Mouse (Mus musculus) intestine, embryonic 14.5 days (tissue): ENCODE measurements around the gene Cx3cl1. TPM values are rescaled to one million over a fixed set of nuclear protein-coding genes. Genes with fewer than 3 reads are reported as not detected.

Source experiments
- ATAC-seq: fragments of 200-750 bp; cut with Nextera tagmentation; replicated peaks from 2 replicates; pipeline ENCODE4 v1.8.0; 2017; ENCODE audit warnings: low read depth, moderate number of reproducible peaks, moderate TSS enrichment, moderate library complexity; ENCODE audit not compliant: low FRiP score, low TSS enrichment
- DNase-seq: peaks from one replicate; pipeline ENCODE4 v3.0.0-alpha.2; 2018; ENCODE audit warnings: low spot score
- H3K27ac ChIP-seq: fragments of 300-500 bp; sonication (generic); 2 replicates; pipeline ENCODE4 v1.5.1; 2014; ENCODE audit warnings: low read depth, mild to moderate bottlenecking, control low read depth
- H3K27me3 ChIP-seq: fragments of 300-500 bp; sonication (generic); replicated peaks from 2 replicates; pipeline ENCODE4 v1.6.1; 2014; ENCODE audit warnings: low read length, control low read depth; ENCODE audit not compliant: control insufficient read depth, insufficient read depth
- H3K36me3 ChIP-seq: fragments of 300-500 bp; sonication (generic); 2 replicates; pipeline ENCODE4 v1.6.1; 2014; ENCODE audit warnings: low read length, control low read depth; ENCODE audit not compliant: control insufficient read depth, insufficient read depth
- H3K4me1 ChIP-seq: fragments of 300-500 bp; sonication (generic); replicated peaks from 2 replicates; pipeline ENCODE4 v1.6.1; 2014; ENCODE audit warnings: low read length, control low read depth, mixed read lengths; ENCODE audit not compliant: control insufficient read depth, insufficient read depth
- H3K4me2 ChIP-seq: fragments of 300-500 bp; sonication (generic); 2 replicates; pipeline ENCODE4 v1.6.1; 2014; ENCODE audit warnings: low read length
- H3K4me3 ChIP-seq: fragments of 300-500 bp; sonication (generic); 2 replicates; pipeline ENCODE4 v1.5.1; 2014; ENCODE audit warnings: low read depth, low read length, control low read depth, mixed read lengths
- H3K9ac ChIP-seq: fragments of 300-500 bp; sonication (generic); 2 replicates; pipeline ENCODE4 v1.6.1; 2014; ENCODE audit warnings: mild to moderate bottlenecking, low read length
- H3K9me3 ChIP-seq: fragments of 300-500 bp; sonication (generic); 2 replicates; pipeline ENCODE4 v1.6.1; 2016; ENCODE audit warnings: low read length, control low read depth; ENCODE audit not compliant: control insufficient read depth
- WGBS: fragments of 180-500 bp; shearing (Covaris S2); extraction: QIAGEN DNeasy Blood & Tissue Kit; methylation state at CpG from one replicate; pipeline ENCODE4 v1.1.7; 2014; 5-methylcytosine and 5-hydroxymethylcytosine counted together
- polyA plus RNA-seq: library from polyadenylated mRNA; unstranded; fragments of >200 nt; fragmentation: Nextera tagmentation; extraction: Ambion mirVana; gene quantifications from 2 replicates; pipeline ENCODE4 v1.2.1, GENCODE M21; 2014

Cx3cl1 gene
- polyA plus RNA-seq, 1 experiment from 2014 or later: 10.8 TPM

DNA sequence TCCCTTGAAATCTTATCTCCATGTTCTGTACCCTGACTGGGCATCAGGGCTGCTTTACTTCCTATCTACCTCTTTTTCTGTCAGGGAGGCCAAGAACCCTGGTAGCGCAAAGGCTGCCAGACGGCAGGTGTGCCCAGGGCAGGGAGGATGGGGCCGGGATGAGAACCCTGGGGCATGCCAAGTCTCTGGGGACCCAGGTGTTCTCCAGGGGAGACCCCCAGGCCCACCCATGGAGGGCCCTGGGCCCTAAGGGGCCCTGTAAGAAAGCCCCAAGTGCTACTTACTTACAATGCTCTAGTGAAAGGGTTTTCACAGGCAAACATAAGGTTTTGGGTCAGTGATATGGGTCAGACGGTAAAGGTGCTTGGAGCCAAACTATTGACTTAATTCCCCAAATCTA, 30.1 kb upstream of the Cx3cl1 start:
- no peak for ATAC-seq
- H3K36me3 ChIP-seq: no peaks in the 10 kb centered on the region

DNA sequence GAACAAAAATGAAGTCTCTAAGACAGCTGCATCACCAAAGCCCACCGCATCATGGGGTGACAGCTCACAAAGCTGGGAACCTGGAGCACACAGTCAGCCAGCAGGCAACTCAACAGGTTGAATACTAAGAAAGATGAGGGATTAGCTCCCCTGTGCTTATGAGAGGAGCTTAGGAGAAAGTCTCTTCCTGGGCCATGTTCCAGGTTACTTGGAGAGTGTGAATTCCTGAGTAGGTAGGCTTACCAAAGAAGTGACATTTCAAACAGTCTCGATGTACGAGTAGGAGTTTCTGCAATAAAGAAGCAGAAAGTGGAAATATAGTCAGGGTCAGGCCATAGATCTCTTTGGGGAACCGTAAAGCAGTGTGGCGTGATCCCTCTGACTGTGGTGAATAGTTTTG, 27.3 kb upstream of the Cx3cl1 start:
- Histone ChIP-seq H3K4me2 (no peak overlapping the region), H3K36me3 (no peaks in the 10 kb centered on the region), H3K27ac (no peak overlapping the region), H3K27me3 (no peaks in the 10 kb centered on the region), H3K4me1 (no peaks in the 10 kb centered on the region), H3K4me3 (no peak overlapping the region), H3K9ac (no peak overlapping the region), H3K9me3 (peaks cover 4% of the 10 kb centered on the region; the same call in 1 of the 2 replicates)
- no peak for ATAC-seq
- no peak for DNase-seq
- WGBS: 78% methylated on average over 5 of the region's 5 CpGs

More for the DNA sequence above, 30.1 kb upstream of the Cx3cl1 start:
- Histone ChIP-seq H3K9me3 (peaks cover 4% of the 10 kb centered on the region; the same call in 1 of the 2 replicates), H3K4me2 (no peak overlapping the region), H3K9ac (no peak overlapping the region), H3K4me1 (no peaks in the 10 kb centered on the region), H3K27ac (no peak overlapping the region), H3K27me3 (no peaks in the 10 kb centered on the region), H3K4me3 (no peak overlapping the region)
- WGBS: 88% methylated on average over 4 of the region's 4 CpGs
- peak; percentile 25 for DNase-seq

- Histone ChIP-seq H3K27me3 (no peaks in the 10 kb centered on the region), H3K4me2 (no peak overlapping the region), H3K27ac (no peak overlapping the region), H3K4me3 (no peak overlapping the region), H3K9me3 (peaks cover 4% of the 10 kb centered on the region; the same call in 1 of the 2 replicates), H3K36me3 (no peaks in the 10 kb centered on the region), H3K4me1 (no peaks in the 10 kb centered on the region), H3K9ac (no peak overlapping the region)
- 81% methylated on average over 9 of the region's 9 CpGs for WGBS
- ATAC-seq (no peak), DNase-seq (no peak)
Measured at GRCm38 (mm10) chr8:94744972-94745371, 26.8 kb upstream of the Cx3cl1 start.

GRCm38 (mm10) chr8:94745476-94746184, 26.2 kb upstream of the Cx3cl1 start, which contains the start of gene Ccl22:
Gene Ccl22, plus strand, starts transcription at chr8:94745590.
- ATAC-seq (no peak), DNase-seq (no peak)
- no peak within 1 kb of the TSS for H3K9ac ChIP-seq
- WGBS: 88% methylated on average over 7 of the region's 7 CpGs
- H3K4me3 ChIP-seq: no peak within 1 kb of the TSS
- H3K27me3 ChIP-seq: no peaks in the 10 kb centered on the region
- H3K27ac ChIP-seq: no peak within 1 kb of the TSS
- H3K4me2 ChIP-seq: no peak within 1 kb of the TSS
- no peaks in the 10 kb centered on the region for H3K36me3 ChIP-seq
- H3K9me3 ChIP-seq: peaks cover 2% of the 10 kb centered on the region; the same call in 1 of the 2 replicates
- no peaks in the 10 kb centered on the region for H3K4me1 ChIP-seq

DNA sequence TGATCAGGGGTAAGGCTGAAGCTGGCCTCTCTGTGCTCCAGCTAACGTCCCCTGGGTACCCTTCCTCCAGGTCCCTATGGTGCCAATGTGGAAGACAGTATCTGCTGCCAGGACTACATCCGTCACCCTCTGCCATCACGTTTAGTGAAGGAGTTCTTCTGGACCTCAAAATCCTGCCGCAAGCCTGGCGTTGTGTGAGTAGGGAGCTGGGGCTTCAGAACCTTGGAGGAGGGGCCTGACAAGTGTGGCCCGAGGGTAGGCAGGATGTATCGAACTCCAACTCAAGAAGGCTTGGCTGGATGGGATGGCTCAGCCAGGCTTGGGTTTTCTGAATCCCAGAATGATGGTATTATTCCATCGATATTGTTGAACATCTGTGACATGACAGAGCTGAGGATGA, 25.0 kb upstream of the Cx3cl1 start:
- ATAC-seq (no peak), DNase-seq (no peak)
- Histone ChIP-seq H3K4me1 (no peaks in the 10 kb centered on the region), H3K4me2 (no peak overlapping the region), H3K9me3 (no peaks in the 10 kb centered on the region), H3K9ac (no peak overlapping the region), H3K27ac (no peak overlapping the region), H3K27me3 (no peaks in the 10 kb centered on the region), H3K36me3 (no peaks in the 10 kb centered on the region), H3K4me3 (no peak overlapping the region)
- 83% methylated on average over 8 of the region's 8 CpGs for WGBS

DNA sequence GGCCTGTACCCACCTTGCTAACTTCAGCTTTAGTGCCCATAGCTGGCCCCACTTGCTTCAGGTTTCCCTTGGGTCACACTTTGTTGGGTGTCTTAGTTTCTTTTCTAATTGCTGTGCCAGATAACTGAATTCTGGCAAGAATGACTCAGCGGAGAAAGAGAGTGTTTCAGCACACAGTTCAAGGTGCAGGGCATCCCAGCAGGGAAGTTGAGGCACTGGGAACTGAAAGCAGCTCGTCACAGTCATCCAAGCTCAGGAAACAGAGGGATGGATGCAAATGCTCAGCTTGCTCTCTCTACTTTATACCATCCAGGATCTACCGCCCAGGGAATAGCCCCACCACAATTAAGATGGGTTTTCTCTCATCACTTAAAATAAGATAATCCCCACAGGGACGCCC, 23.4 kb upstream of the Cx3cl1 start:
- no peaks in the 10 kb centered on the region for H3K36me3 ChIP-seq

GRCm38 (mm10) chr8:94749942-94750341, 21.9 kb upstream of the Cx3cl1 start:
- Histone ChIP-seq H3K27me3 (no peaks in the 10 kb centered on the region), H3K4me3 (no peak overlapping the region), H3K4me1 (no peaks in the 10 kb centered on the region), H3K4me2 (no peak overlapping the region), H3K36me3 (no peaks in the 10 kb centered on the region), H3K27ac (no peak overlapping the region), H3K9ac (no peak overlapping the region), H3K9me3 (no peaks in the 10 kb centered on the region)
- ATAC-seq: no peak
- 81% methylated on average over 3 of the region's 3 CpGs for WGBS
- DNase-seq: no peak

More for the DNA sequence above, 23.4 kb upstream of the Cx3cl1 start:
- H3K27me3 ChIP-seq: no peaks in the 10 kb centered on the region
- no peak for DNase-seq
- no peak overlapping the region for H3K27ac ChIP-seq
- H3K4me2 ChIP-seq: no peak overlapping the region
- no peak for ATAC-seq
- WGBS: 65% methylated on average over 4 of the region's 4 CpGs
- H3K4me3 ChIP-seq: no peak overlapping the region
- no peaks in the 10 kb centered on the region for H3K9me3 ChIP-seq
- H3K9ac ChIP-seq: no peak overlapping the region
- H3K4me1 ChIP-seq: no peaks in the 10 kb centered on the region

DNA sequence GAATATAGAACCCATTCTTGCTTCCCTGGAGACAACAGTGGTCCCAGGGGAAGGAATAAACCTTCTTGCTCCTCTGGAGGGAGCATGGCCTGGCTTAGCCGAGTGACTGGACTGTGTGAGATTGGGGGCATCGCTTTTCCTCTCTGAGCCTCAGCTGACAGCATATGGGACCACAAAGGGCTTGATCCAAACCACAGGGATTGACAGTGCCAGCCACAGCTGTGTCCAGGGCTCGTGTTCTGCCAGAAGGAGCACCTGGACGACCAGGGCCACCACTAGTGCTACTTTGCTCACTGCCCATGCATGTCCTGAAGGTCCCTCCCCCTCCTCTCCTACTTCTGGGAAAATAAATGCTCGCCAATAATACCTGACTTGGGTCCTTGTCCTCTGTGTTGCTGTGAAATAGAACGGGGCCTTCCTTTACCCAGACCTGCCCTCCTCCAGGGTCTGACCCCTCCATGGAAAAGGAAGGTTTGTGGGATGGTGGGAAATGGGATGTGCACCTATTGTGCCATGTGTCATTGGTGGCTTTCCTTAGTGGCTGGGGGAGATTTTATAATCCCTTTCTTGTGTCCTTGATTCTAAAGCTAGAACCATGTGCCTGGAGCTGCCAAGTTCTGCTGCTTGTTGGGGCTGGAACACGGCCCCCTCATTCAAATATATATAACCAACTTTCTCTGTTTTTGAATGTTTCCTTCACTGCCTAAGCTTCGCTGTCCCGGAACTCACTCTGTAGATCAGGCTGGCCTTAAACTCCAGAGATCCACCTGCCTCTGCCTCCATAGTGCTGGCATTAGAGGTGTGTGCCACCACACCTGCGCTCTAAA, 20.6 kb upstream of the Cx3cl1 start:
- H3K4me1 ChIP-seq: no peaks in the 10 kb centered on the region
- H3K9me3 ChIP-seq: no peaks in the 10 kb centered on the region
- no peaks in the 10 kb centered on the region for H3K27me3 ChIP-seq
- ATAC-seq (no peak), DNase-seq (no peak)
- no peak overlapping the region for H3K9ac ChIP-seq
- no peaks in the 10 kb centered on the region for H3K36me3 ChIP-seq
- no peak overlapping the region for H3K4me3 ChIP-seq
- 79% methylated on average over 10 of the region's 10 CpGs for WGBS
- H3K27ac ChIP-seq: no peak overlapping the region
- no peak overlapping the region for H3K4me2 ChIP-seq
